Mouse (Mus musculus): ENCODE data around the gene Unkl. TPM values are rescaled to one million over a fixed set of nuclear protein-coding genes. Genes with fewer than 3 reads are reported as not detected.
"Not testable (repeated sequence)": the region's sequence is repeated elsewhere in the genome, so short reads cannot be mapped to it uniquely, and the experiment has no call there.

Unkl gene
- polyA plus RNA-seq, 1 experiment from 2014 or later, result 9.2 TPM

DNA sequence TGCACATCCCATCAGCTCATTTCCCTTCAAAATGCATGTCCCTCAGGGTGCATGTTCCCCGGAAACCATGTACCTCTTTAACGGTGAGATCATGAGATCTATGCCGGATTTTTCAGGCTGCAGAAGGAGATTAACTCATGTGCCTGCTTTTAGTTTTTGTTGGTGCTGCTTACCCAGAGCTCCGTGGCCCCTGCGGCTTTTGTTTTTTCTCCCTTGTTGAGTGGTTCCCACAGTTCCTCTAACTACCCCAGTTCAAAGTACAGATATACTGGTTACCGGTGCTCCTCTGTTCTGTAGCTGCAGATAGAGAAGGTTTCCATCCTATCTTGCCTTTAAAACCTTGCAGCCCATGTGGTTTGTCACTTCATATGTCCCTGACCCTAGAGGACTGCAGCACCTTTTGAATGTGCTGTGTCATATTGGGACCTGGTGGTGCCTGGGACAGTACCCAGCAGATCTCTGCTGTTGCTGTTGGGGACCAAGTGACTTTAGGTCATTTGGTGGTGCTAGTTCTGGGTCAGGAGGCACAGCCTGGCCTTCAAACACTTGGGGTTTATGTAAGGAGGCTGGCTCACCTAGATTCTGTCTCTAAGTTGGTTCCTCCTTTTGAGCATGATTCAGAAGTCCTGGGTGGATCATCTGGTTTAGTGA, 34.9 kb downstream of the Unkl start:
- 43% methylated on average over 6 of the region's 6 CpGs for WGBS
- ATAC-seq (ENCODE audit: low FRiP score, low TSS enrichment) (no peak), DNase-seq (no peak)
- Histone ChIP-seq H3K9ac (replicated peaks; ENCODE audit: low read length) (no peak overlapping the region; the same call in 1 of the 2 replicates), H3K27ac (replicated peaks; ENCODE audit: low read depth, low read length) (peak overlapping the region; percentile 21; the same call in 1 of the 2 replicates), H3K27me3 (ENCODE audit: control insufficient read depth, insufficient read depth, low read length) (no peaks in the 10 kb centered on the region), H3K4me2 (ENCODE audit: low read length) (peak overlapping the region; percentile 70), H3K9me3 (ENCODE audit: control insufficient read depth, low read length) (no peaks in the 10 kb centered on the region), H3K4me1 (ENCODE audit: control insufficient read depth, insufficient read depth, low read length) (peaks cover 10% of the 10 kb centered on the region; the same call in 1 of the 2 replicates), H3K4me3 (replicated peaks; ENCODE audit: low read depth, low read length) (peak overlapping the region; percentile 32; the same call in 1 of the 2 replicates), H3K36me3 (ENCODE audit: control insufficient read depth, insufficient read depth, low read length) (peaks cover 32% of the 10 kb centered on the region)

GRCm38 (mm10) chr17:25224586-25225222, 36.5 kb downstream of the Unkl start:
- H3K9ac ChIP-seq (replicated peaks; ENCODE audit: low read length), result no peak overlapping the region
- ATAC-seq (ENCODE audit: low FRiP score, low TSS enrichment), result no peak
- no peak for DNase-seq
- peaks cover 26% of the 10 kb centered on the region for H3K36me3 ChIP-seq (ENCODE audit: control insufficient read depth, insufficient read depth, low read length)
- H3K9me3 ChIP-seq (ENCODE audit: control insufficient read depth, low read length), result no peaks in the 10 kb centered on the region
- peaks cover 10% of the 10 kb centered on the region; the same call in 1 of the 2 replicates for H3K4me1 ChIP-seq (ENCODE audit: control insufficient read depth, insufficient read depth, low read length)
- no peaks in the 10 kb centered on the region for H3K27me3 ChIP-seq (ENCODE audit: control insufficient read depth, insufficient read depth, low read length)
- WGBS, result 90% methylated on average over 7 of the region's 7 CpGs
- no peak overlapping the region for H3K4me2 ChIP-seq (ENCODE audit: low read length)
- no peak overlapping the region for H3K27ac ChIP-seq (replicated peaks; ENCODE audit: low read depth, low read length)
- H3K4me3 ChIP-seq (replicated peaks; ENCODE audit: low read depth, low read length), result no peak overlapping the region

DNA sequence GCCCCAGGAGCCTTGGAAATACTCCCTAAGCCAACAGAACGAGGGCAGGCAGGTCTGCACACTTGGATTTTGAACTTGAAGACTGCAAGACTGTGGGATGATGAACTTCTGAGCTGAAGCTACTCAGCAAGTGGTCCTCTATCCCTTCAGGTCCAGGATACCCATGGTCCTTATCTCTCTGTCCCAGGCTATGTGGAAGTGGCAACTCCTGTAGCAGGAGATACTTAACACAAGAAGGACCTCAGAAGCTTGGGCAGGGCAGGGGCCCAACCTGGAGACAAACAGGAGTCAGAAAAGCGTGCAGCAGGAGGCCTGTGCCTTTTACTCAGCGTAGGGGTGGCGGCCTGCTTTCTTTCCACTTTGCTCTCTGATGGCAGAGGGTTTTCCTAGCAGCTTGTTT, 37.5 kb downstream of the Unkl start:
- no peak overlapping the region for H3K27ac ChIP-seq (replicated peaks; ENCODE audit: low read depth, low read length)
- no peak overlapping the region for H3K9ac ChIP-seq (replicated peaks; ENCODE audit: low read length)
- no peaks in the 10 kb centered on the region for H3K27me3 ChIP-seq (ENCODE audit: control insufficient read depth, insufficient read depth, low read length)
- H3K4me2 ChIP-seq (ENCODE audit: low read length), result no peak overlapping the region
- no peaks in the 10 kb centered on the region for H3K9me3 ChIP-seq (ENCODE audit: control insufficient read depth, low read length)
- ATAC-seq (ENCODE audit: low FRiP score, low TSS enrichment) (no peak), DNase-seq (no peak)
- H3K4me3 ChIP-seq (replicated peaks; ENCODE audit: low read depth, low read length), result no peak overlapping the region
- WGBS, result 89% methylated on average over 4 of the region's 4 CpGs
- peaks cover 28% of the 10 kb centered on the region for H3K36me3 ChIP-seq (ENCODE audit: control insufficient read depth, insufficient read depth, low read length)
- H3K4me1 ChIP-seq (ENCODE audit: control insufficient read depth, insufficient read depth, low read length), result peaks cover 10% of the 10 kb centered on the region; the same call in 1 of the 2 replicates

GRCm38 (mm10) chr17:25227991-25228390, 39.8 kb downstream of the Unkl start:
- no peak overlapping the region for H3K27ac ChIP-seq (replicated peaks; ENCODE audit: low read depth, low read length)
- H3K9me3 ChIP-seq (ENCODE audit: control insufficient read depth, low read length), result no peaks in the 10 kb centered on the region
- no peaks in the 10 kb centered on the region for H3K27me3 ChIP-seq (ENCODE audit: control insufficient read depth, insufficient read depth, low read length)
- H3K4me1 ChIP-seq (ENCODE audit: control insufficient read depth, insufficient read depth, low read length), result no peaks in the 10 kb centered on the region
- H3K4me2 ChIP-seq (ENCODE audit: low read length), result no peak overlapping the region
- no peak for ATAC-seq (ENCODE audit: low FRiP score, low TSS enrichment)
- peaks cover 37% of the 10 kb centered on the region for H3K36me3 ChIP-seq (ENCODE audit: control insufficient read depth, insufficient read depth, low read length)
- H3K4me3 ChIP-seq (replicated peaks; ENCODE audit: low read depth, low read length), result no peak overlapping the region
- WGBS, result 85% methylated on average over 5 of the region's 5 CpGs
- no peak for DNase-seq
- H3K9ac ChIP-seq (replicated peaks; ENCODE audit: low read length), result no peak overlapping the region

DNA sequence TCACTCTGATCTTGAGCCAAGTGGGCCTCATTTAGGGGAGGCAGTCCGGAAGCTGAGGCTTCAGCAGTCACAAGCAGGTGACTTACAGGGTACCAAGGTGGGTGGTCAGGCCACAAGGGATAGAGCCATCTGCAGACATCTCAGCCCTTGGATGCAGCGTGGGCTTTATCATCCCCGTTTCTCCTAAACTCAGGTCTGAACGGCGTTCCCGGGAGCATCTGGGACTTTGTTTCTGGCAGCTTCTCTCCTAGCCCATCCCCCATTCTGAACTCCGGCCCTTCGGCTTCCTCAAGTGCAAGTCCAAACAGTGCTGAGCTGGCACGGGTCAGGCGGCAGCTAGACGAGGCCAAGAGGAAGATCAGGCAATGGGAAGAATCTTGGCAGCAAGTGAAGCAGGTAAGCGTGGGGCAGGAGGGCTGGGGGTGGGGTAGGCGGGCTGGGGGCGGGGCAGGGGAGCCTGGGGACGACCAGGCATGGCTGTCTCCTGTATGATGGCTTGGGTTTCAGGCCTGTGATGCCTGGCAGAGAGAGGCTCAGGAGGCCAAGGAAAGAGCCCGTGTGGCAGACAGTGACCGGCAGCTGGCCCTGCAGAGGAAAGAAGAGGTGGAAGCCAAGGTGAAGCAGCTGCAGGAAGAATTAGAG, 41.9 kb downstream of the Unkl start:
- not testable (repeated sequence) for H3K9me3 ChIP-seq (ENCODE audit: control insufficient read depth, low read length); H3K9ac ChIP-seq (replicated peaks; ENCODE audit: low read length); H3K4me1 ChIP-seq (ENCODE audit: control insufficient read depth, insufficient read depth, low read length); H3K4me2 ChIP-seq (ENCODE audit: low read length); H3K4me3 ChIP-seq (replicated peaks; ENCODE audit: low read depth, low read length); DNase-seq; ATAC-seq (ENCODE audit: low FRiP score, low TSS enrichment); H3K27me3 ChIP-seq (ENCODE audit: control insufficient read depth, insufficient read depth, low read length); H3K27ac ChIP-seq (replicated peaks; ENCODE audit: low read depth, low read length)
- peaks cover 46% of the 10 kb centered on the region for H3K36me3 ChIP-seq (ENCODE audit: control insufficient read depth, insufficient read depth, low read length)
- WGBS, result 80% methylated on average over 15 of the region's 17 CpGs

DNA sequence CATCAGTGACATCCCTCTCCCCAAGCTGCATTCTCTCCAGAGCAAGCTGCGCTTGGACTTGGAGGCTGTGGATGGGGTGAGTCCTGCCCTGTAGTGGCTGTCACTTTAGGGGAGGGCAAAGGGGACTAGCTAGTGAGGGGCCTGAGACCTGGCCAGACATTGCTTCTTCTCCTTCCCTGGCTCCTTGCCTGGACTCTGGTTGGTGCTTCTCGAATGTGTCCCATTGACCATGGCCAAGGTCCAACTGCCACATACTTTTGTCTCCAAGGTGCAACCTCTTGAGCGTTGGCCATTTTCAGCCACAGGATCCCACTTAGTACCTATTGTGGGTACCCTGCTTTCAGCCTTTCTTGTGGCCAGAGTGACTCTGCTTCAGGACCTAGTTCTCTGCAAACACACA, 42.5 kb downstream of the Unkl start:
- H3K27ac ChIP-seq (replicated peaks; ENCODE audit: low read depth, low read length), result no peak overlapping the region
- H3K9me3 ChIP-seq (ENCODE audit: control insufficient read depth, low read length), result no peaks in the 10 kb centered on the region
- H3K4me3 ChIP-seq (replicated peaks; ENCODE audit: low read depth, low read length), result no peak overlapping the region
- no peak for ATAC-seq (ENCODE audit: low FRiP score, low TSS enrichment)
- H3K36me3 ChIP-seq (ENCODE audit: control insufficient read depth, insufficient read depth, low read length), result peaks cover 48% of the 10 kb centered on the region
- H3K4me2 ChIP-seq (ENCODE audit: low read length), result no peak overlapping the region
- H3K27me3 ChIP-seq (ENCODE audit: control insufficient read depth, insufficient read depth, low read length), result no peaks in the 10 kb centered on the region
- H3K9ac ChIP-seq (replicated peaks; ENCODE audit: low read length), result no peak overlapping the region
- no peak for DNase-seq
- WGBS, result 96% methylated on average over 3 of the region's 3 CpGs
- no peaks in the 10 kb centered on the region for H3K4me1 ChIP-seq (ENCODE audit: control insufficient read depth, insufficient read depth, low read length)

- H3K27me3 ChIP-seq (ENCODE audit: control insufficient read depth, insufficient read depth, low read length); H3K27ac ChIP-seq (replicated peaks; ENCODE audit: low read depth, low read length); H3K9me3 ChIP-seq (ENCODE audit: control insufficient read depth, low read length); DNase-seq; H3K9ac ChIP-seq (replicated peaks; ENCODE audit: low read length); ATAC-seq (ENCODE audit: low FRiP score, low TSS enrichment); H3K4me2 ChIP-seq (ENCODE audit: low read length); H3K4me3 ChIP-seq (replicated peaks; ENCODE audit: low read depth, low read length); H3K4me1 ChIP-seq (ENCODE audit: control insufficient read depth, insufficient read depth, low read length): not testable (repeated sequence)
- peaks cover 48% of the 10 kb centered on the region for H3K36me3 ChIP-seq (ENCODE audit: control insufficient read depth, insufficient read depth, low read length)
- 93% methylated on average over 5 of the region's 11 CpGs for WGBS
These were observed 43.4 kb downstream of the Unkl start for GRCm38 (mm10) chr17:25231621-25232020.

DNA sequence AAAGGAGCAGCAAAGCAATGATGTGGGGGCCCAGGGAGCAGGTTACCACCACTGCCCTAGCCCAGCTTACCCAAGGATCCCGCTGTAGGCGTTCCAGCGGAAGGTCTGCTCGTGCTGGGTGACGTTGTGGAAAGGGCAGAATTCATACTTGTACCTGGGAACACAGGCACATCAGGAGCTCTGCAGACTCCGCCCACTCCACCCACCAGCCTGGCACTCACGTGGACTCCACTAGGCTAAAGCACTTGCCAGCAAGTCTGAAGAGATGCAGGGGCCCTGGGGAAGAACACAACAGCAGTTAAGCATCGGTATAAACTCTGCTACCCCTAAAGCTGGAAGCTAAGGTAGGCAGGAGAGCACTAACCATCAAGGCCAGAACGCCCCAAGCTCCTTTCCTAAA, 47.4 kb downstream of the Unkl start:
- ATAC-seq (ENCODE audit: low FRiP score, low TSS enrichment), result no peak

More for the DNA sequence above, 47.4 kb downstream of the Unkl start:
- Histone ChIP-seq H3K4me3 (replicated peaks; ENCODE audit: low read depth, low read length) (no peak overlapping the region), H3K36me3 (ENCODE audit: control insufficient read depth, insufficient read depth, low read length) (peaks cover 37% of the 10 kb centered on the region), H3K9ac (replicated peaks; ENCODE audit: low read length) (no peak overlapping the region), H3K27ac (replicated peaks; ENCODE audit: low read depth, low read length) (no peak overlapping the region), H3K9me3 (ENCODE audit: control insufficient read depth, low read length) (no peaks in the 10 kb centered on the region), H3K4me1 (ENCODE audit: control insufficient read depth, insufficient read depth, low read length) (peaks cover 6% of the 10 kb centered on the region), H3K4me2 (ENCODE audit: low read length) (no peak overlapping the region), H3K27me3 (ENCODE audit: control insufficient read depth, insufficient read depth, low read length) (no peaks in the 10 kb centered on the region)
- no peak for DNase-seq
- 86% methylated on average over 9 of the region's 9 CpGs for WGBS
